Mouse (Mus musculus): Measurements from ENCODE around the gene Ptbp3. TPM values are rescaled to one million over a fixed set of nuclear protein-coding genes. Genes with fewer than 3 reads are reported as not detected.

Ptbp3 gene
- total and polyA plus RNA-seq, 3 experiments: 78.8 to 315 (median 121) TPM

- H3K4me3 ChIP-seq (ENCODE audit: control insufficient read depth in 1 of 2, insufficient read depth in 1 of 2, low read depth in 2 of 2, low read length in 2 of 2): no peak overlapping the region
- no peak overlapping the region for H3K9ac ChIP-seq (ENCODE audit: control insufficient read depth, low read depth, low read length, poor library complexity, severe bottlenecking)
- no peak overlapping the region for H3K27ac ChIP-seq (ENCODE audit: control insufficient read depth, low read depth, low read length)
- H3K9me3 ChIP-seq (replicated peaks; ENCODE audit: insufficient read depth, low read length): no peaks in the 10 kb centered on the region
- peaks cover 16% of the 10 kb centered on the region for H3K79me2 ChIP-seq (ENCODE audit: control insufficient read depth, insufficient read depth, low read length, poor library complexity)
- peaks cover 2 to 6% of the 10 kb centered on the region in 2 experiments for H3K4me1 ChIP-seq (ENCODE audit: control insufficient read depth in 1 of 2, insufficient read depth in 2 of 2, low read length in 2 of 2)
- no peak for DNase-seq (ENCODE audit: low read depth, low spot score)
- TF ChIP-seq ZKSCAN1 (IDR thresholded peaks at IDR 0.05; ENCODE audit: low read depth, low read length) (no peak), TAL1 (IDR thresholded peaks at IDR 0.05; ENCODE audit: low read length) (no peak), MAX (IDR thresholded peaks at IDR 0.05; ENCODE audit: low read length) (no peak), USF1 (IDR thresholded peaks at IDR 0.05; ENCODE audit: low read depth, low read length) (no peak), POLR2AphosphoS2 (IDR thresholded peaks at IDR 0.05; ENCODE audit: low read length) (no peak), HCFC1 (IDR thresholded peaks at IDR 0.05; ENCODE audit: low read depth, low read length) (no peak), RAD21 (IDR thresholded peaks at IDR 0.05; ENCODE audit: low read depth, low read length) (no peak), MYB (IDR thresholded peaks at IDR 0.05; ENCODE audit: low read depth, low read length) (no peak), ZC3H11A (IDR thresholded peaks at IDR 0.05; ENCODE audit: low read depth, low read length) (no peak), MEF2A (IDR thresholded peaks at IDR 0.05; ENCODE audit: extremely low read depth, insufficient replicate concordance, low read depth, low read length, poor library complexity, severe bottlenecking) (no peak), ETS1 (IDR thresholded peaks at IDR 0.05; ENCODE audit: low read depth, low read length) (no peak), TCF12 (IDR thresholded peaks at IDR 0.05; ENCODE audit: low read depth, low read length) (no peak), E2F4 (IDR thresholded peaks at IDR 0.05; ENCODE audit: borderline replicate concordance, low read depth, low read length) (no peak), MAZ (IDR thresholded peaks at IDR 0.05; ENCODE audit: low read depth, low read length) (no peak)
- H3K27me3 ChIP-seq (ENCODE audit: control insufficient read depth in 1 of 2, insufficient read depth in 2 of 2, low read length in 2 of 2): no peaks in the 10 kb centered on the region
- H3K36me3 ChIP-seq (ENCODE audit: control insufficient read depth in 1 of 2, insufficient read depth in 2 of 2, low read length in 2 of 2): peaks cover 0 to 6% of the 10 kb centered on the region in 2 experiments; a peak in 1 of 4 replicates
Observed at GRCm38 (mm10) chr4:59552835-59553234, 3.7 kb upstream of the Ptbp3 start.

- no peaks in the 10 kb centered on the region for H3K9me3 ChIP-seq (replicated peaks; ENCODE audit: insufficient read depth, low read length)
- H3K4me1 ChIP-seq (ENCODE audit: control insufficient read depth in 1 of 2, insufficient read depth in 2 of 2, low read length in 2 of 2): peaks cover 2 to 6% of the 10 kb centered on the region in 2 experiments; a peak in 3 of 4 replicates
- no peaks in the 10 kb centered on the region for H3K27me3 ChIP-seq (ENCODE audit: control insufficient read depth in 1 of 2, insufficient read depth in 2 of 2, low read length in 2 of 2)
- peaks cover 0 to 6% of the 10 kb centered on the region in 2 experiments; a peak in 1 of 4 replicates for H3K36me3 ChIP-seq (ENCODE audit: control insufficient read depth in 1 of 2, insufficient read depth in 2 of 2, low read length in 2 of 2)
- no peak overlapping the region for H3K4me3 ChIP-seq (ENCODE audit: control insufficient read depth in 1 of 2, insufficient read depth in 1 of 2, low read depth in 2 of 2, low read length in 2 of 2)
- DNase-seq (ENCODE audit: low read depth, low spot score): no peak
- H3K9ac ChIP-seq (ENCODE audit: control insufficient read depth, low read depth, low read length, poor library complexity, severe bottlenecking): no peak overlapping the region
- TF ChIP-seq POLR2AphosphoS2 (IDR thresholded peaks at IDR 0.05; ENCODE audit: low read length) (no peak), SIN3A (IDR thresholded peaks at IDR 0.05; ENCODE audit: low read length) (no peak), NRF1 (IDR thresholded peaks at IDR 0.05; ENCODE audit: insufficient read depth, low read depth, low read length, poor library complexity, severe bottlenecking) (no peak), CHD2 (IDR thresholded peaks at IDR 0.05; ENCODE audit: low read length) (no peak), USF1 (IDR thresholded peaks at IDR 0.05; ENCODE audit: low read depth, low read length) (no peak), MYB (IDR thresholded peaks at IDR 0.05; ENCODE audit: low read depth, low read length) (no peak), ELF1 (IDR thresholded peaks at IDR 0.05; ENCODE audit: low read depth, low read length) (no peak), UBTF (IDR thresholded peaks at IDR 0.05; ENCODE audit: borderline replicate concordance, insufficient read depth, low read depth, low read length) (no peak), ZMIZ1 (IDR thresholded peaks at IDR 0.05; ENCODE audit: low read depth, low read length) (no peak), RAD21 (IDR thresholded peaks at IDR 0.05; ENCODE audit: low read depth, low read length) (no peak), EP300 (IDR thresholded peaks at IDR 0.05; ENCODE audit: low read depth in 1 of 2, low read length in 2 of 2) (no peak), SMC3 (IDR thresholded peaks at IDR 0.05; ENCODE audit: low read depth, low read length) (no peak), USF2 (IDR thresholded peaks at IDR 0.05; ENCODE audit: borderline replicate concordance in 1 of 2, insufficient read depth in 1 of 2, low read depth in 1 of 2, low read length in 2 of 2) (no peak), TCF12 (IDR thresholded peaks at IDR 0.05; ENCODE audit: low read depth, low read length) (no peak), ETS1 (IDR thresholded peaks at IDR 0.05; ENCODE audit: low read depth, low read length) (no peak), ZNF384 (IDR thresholded peaks at IDR 0.05; ENCODE audit: low read depth, low read length) (no peak), POLR2A (IDR thresholded peaks at IDR 0.05; ENCODE audit: control insufficient read depth in 1 of 2, insufficient read depth in 1 of 2, low read depth in 1 of 2, low read length in 2 of 2, poor library complexity in 1 of 2) (no peak)
- no peak overlapping the region for H3K27ac ChIP-seq (ENCODE audit: control insufficient read depth, low read depth, low read length)
- H3K79me2 ChIP-seq (ENCODE audit: control insufficient read depth, insufficient read depth, low read length, poor library complexity): peaks cover 23% of the 10 kb centered on the region
Observed at GRCm38 (mm10) chr4:59551901-59552300, 2.7 kb upstream of the Ptbp3 start.
